Mouse (Mus musculus) bone marrow, adult 2 months (tissue): ENCODE measurements at regions not wholly inside any gene's neighbourhood (a gene's known extent, or its start where the extent isn't known, plus 50 kb on each side); places are given as distances from the start of the nearest gene placed in this dataset.

Experiments
- CTCF ChIP-seq: fragments of 200-500 bp; IDR thresholded peaks from 2 replicates; pipeline ENCODE4 v1.5.1; 2011; ENCODE audit warnings: low read length, control low read depth; ENCODE audit not compliant: control insufficient read depth, insufficient read depth
- POLR2A ChIP-seq: fragments of 200-500 bp; IDR thresholded peaks from 2 replicates; pipeline ENCODE4 v1.6.1; 2011; ENCODE audit warnings: low read depth, mild to moderate bottlenecking, control low read depth, low read length, borderline replicate concordance; ENCODE audit not compliant: control insufficient read depth

DNA sequence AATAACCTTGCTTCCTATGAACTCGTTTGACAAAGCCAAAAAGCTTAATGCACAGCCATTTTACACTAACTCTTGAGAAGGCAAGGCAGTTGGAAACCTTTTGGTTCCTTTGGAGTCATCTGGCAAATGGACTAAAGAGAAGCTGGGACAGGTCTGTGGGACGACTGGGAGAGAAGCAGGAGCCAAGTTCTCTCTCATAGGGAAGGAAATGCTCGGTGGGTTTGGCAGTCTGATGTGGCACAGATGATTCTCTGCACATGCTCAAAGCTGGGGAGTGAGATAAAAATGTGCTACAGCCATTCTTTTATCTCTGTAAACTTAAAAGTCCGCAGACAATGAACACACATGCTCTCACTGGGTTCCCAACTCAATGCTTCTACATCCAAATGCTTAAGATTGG is 556.2 kb downstream of the Epha4 start:
- TF ChIP-seq POLR2A (no peak), CTCF (no peak)
